12 mouse cellular contexts compared by ENCODE assay signal in the genomic region with DNA sequence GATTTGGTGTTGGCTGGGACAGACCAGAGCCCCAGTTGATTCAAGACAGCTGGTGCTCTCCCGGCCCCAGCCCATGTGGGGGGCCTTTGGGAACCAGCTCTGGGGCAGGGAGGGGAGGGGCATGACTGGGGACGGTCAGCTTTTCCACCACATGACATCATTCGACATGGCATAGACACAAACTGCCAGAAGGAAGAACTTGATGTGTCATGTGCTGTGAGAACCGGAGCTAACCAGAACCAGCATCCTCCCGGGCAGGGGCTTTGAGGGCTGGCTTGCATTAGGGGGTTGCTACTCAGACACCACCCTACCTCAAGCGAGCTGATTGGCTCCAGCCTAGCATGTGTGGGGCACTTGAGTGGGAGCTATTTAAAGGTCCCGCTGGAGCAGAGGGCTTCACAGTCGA.
DNase-seq lines count a peak whose midpoint lies in the region; ATAC-seq lines count a peak whose summit lies in the region.
"Had no signal": no experiment of that assay in that cellular context is flagged by ENCODE, and none has a peak within 500 bp of the region (broad histone marks: within the 10 kb centered on the region; RNA-seq: fewer than 3 reads in every experiment).

No protein-coding gene starts in this region.

- H3K4me2 ChIP-seq in midbrain, embryonic 15.5 days: no peak overlapping the region
- no peak overlapping the region for H3K4me2 ChIP-seq in stomach, embryonic 16.5 days (ENCODE audit: low read depth, low read length)

- H3K27me3 ChIP-seq in midbrain, embryonic 10.5 days (ENCODE audit: low read depth, poor library complexity, severe bottlenecking): no peaks in the 10 kb centered on the region
- H3K27me3 ChIP-seq in midbrain, embryonic 15.5 days (replicated peaks): no peaks in the 10 kb centered on the region
- H3K27me3 ChIP-seq in stomach, embryonic 16.5 days (ENCODE audit: control insufficient read depth, insufficient read depth, low read length): no peaks in the 10 kb centered on the region

- no peaks in the 10 kb centered on the region for H3K36me3 ChIP-seq in midbrain, embryonic 10.5 days
- no peaks in the 10 kb centered on the region for H3K36me3 ChIP-seq in midbrain, embryonic 15.5 days (replicated peaks)
- no peaks in the 10 kb centered on the region for H3K36me3 ChIP-seq in stomach, embryonic 16.5 days (ENCODE audit: control insufficient read depth, insufficient read depth, low read length)

- intact Hi-C loops in heart, postnatal 10 days (cut with DNase I): no loop called here

- ATAC-seq in midbrain, embryonic 15.5 days (replicated peaks): no peak
- peak; percentile 69; the same call in 1 of the 2 replicates for ATAC-seq in stomach, embryonic 16.5 days (ENCODE audit: insufficient read depth, low FRiP score)
- ATAC-seq: CD4-positive, CD25-positive, alpha-beta regulatory T cell, adult 4 months had no signal

- no peak overlapping the region for H3K4me3 ChIP-seq in midbrain, embryonic 10.5 days
- no peak overlapping the region for H3K4me3 ChIP-seq in midbrain, embryonic 15.5 days
- H3K4me3 ChIP-seq in stomach, embryonic 16.5 days (replicated peaks; ENCODE audit: low read length): no peak overlapping the region

- peak; percentile 55 for DNase-seq in gastrocnemius, postnatal 25 days
- DNase-seq in gastrocnemius, postnatal 4 days (ENCODE audit: low spot score in 2 of 2): no peak
- peak; percentile 31 for DNase-seq in midbrain, embryonic 10.5 days (ENCODE audit: low spot score)
- peak; percentile 67 to 71 for DNase-seq in heart, postnatal 10 days
- no peak for DNase-seq in urinary bladder, postnatal 25 days (ENCODE audit: low spot score)
- DNase-seq in ovary, postnatal 14 days (ENCODE audit: low spot score): no peak
- DNase-seq: gastrocnemius, postnatal 14 days had no signal

- peak overlapping the region; percentile 42; the same call in 1 of the 2 replicates for H3K27ac ChIP-seq in midbrain, embryonic 10.5 days (replicated peaks)
- no peak overlapping the region for H3K27ac ChIP-seq in midbrain, embryonic 15.5 days
- H3K27ac ChIP-seq in stomach, embryonic 16.5 days (ENCODE audit: low read length): 0 out of 2 replicates have a peak overlapping the region, but pooled peaks have one; percentile 8
- H3K27ac ChIP-seq: kidney, postnatal 0 days; liver, embryonic 14.5 days had no signal

- no peaks in the 10 kb centered on the region for H3K9me3 ChIP-seq in midbrain, embryonic 10.5 days (replicated peaks)
- H3K9me3 ChIP-seq in midbrain, embryonic 15.5 days: no peaks in the 10 kb centered on the region
- H3K9me3 ChIP-seq in stomach, embryonic 16.5 days (replicated peaks; ENCODE audit: control insufficient read depth, low read length): no peaks in the 10 kb centered on the region

- peaks cover 13% of the 10 kb centered on the region for H3K4me1 ChIP-seq in midbrain, embryonic 10.5 days
- no peaks in the 10 kb centered on the region for H3K4me1 ChIP-seq in midbrain, embryonic 15.5 days
- peaks cover 21% of the 10 kb centered on the region; the same call in 1 of the 2 replicates for H3K4me1 ChIP-seq in stomach, embryonic 16.5 days (ENCODE audit: control insufficient read depth, insufficient read depth, low read length)

- WGBS in midbrain, embryonic 10.5 days: 72% methylated on average over 8 of the region's 8 CpGs
- WGBS in midbrain, embryonic 15.5 days: 65% methylated on average over 8 of the region's 8 CpGs
- WGBS in stomach, embryonic 16.5 days: 54% methylated on average over 8 of the region's 8 CpGs

- H3K9ac ChIP-seq in midbrain, embryonic 15.5 days: no peak overlapping the region
- H3K9ac ChIP-seq in stomach, embryonic 16.5 days (ENCODE audit: low read length): no peak overlapping the region
- H3K9ac ChIP-seq: liver, embryonic 14.5 days had no signal

Comparison
In these comparisons a context has a peak if more than half of its experiments do, and no peak if none do; other contexts are left out.
1. DNase-seq: peak in gastrocnemius, postnatal 25 days (single experiment), midbrain, embryonic 10.5 days (single experiment) and heart, postnatal 10 days (2 of 2); none in gastrocnemius, postnatal 4 days (0 of 2), urinary bladder, postnatal 25 days (single experiment) and ovary, postnatal 14 days (single experiment).